Mouse (Mus musculus) T-cell, adult 2 months (primary cell): ENCODE measurements around the gene Dnaja3.
A peak's percentile ranks its signal among the peaks of the same experiment; 100 is the strongest.

Source experiments
- DNase-seq: peaks from one replicate; pipeline ENCODE4 v3.0.0; 2022; ENCODE audit warnings: low spot score

Dnaja3 gene

DNA sequence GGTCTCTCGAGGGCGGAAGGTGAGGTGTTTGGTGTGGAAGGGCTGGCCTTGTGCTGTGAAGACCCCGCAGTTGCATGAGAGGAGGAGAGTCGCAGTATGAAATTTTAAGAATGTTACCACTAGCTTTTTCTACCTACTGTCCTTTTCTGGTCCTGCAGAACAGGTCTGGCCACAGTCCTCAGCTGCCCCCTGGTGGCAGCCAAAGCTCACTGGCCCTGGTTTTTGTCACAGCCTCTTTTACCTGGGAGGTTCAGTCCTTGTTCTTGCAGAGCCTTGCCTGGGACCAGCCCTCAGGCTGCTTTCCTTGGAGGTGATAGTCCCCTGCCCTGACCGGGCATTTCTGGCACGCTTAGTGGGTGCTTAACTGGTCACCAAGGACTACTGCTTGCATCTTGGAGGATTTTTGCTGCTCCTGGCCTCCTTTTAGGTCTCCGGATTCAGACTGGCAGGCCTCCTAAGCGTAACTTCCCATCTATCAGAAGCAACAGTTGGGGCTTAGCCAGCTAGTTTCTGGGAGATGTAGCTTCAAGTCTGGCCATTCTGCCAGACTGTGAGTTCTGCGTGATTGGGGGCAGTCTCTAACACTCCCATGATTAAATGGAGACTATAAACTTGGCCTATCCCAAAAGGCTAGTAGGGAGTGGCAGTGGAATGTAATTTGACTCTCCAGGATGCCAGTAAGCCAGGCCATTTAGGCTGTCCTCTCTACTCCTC, 31.8 kb upstream of the Dnaja3 start:
- DNase-seq: peak; percentile 82

DNA sequence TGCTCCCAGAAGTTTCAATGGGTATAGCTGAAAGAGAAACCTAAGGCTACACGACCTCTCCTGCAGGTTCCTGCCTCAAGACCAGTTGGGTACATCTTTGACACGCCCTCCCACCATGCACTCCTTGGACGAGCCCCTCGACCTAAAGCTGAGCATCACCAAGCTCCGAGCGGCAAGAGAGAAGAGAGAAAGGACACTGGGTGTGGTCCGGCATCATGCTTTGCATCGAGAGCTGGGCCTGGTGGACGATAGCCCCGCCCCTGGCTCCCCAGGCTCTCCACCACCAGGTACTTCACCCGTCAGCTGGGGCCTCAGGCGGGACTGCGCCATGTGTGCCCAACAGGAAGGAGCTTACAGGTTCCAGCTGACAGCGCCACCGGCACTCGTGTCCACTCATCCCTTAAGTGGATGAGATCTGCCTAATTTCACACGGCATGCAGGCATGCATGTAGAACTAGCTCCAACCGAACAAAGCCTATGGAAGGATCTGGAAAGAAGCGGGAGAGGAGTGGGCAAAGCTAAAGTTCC, 31.2 kb upstream of the Dnaja3 start:
- no peak for DNase-seq

DNA sequence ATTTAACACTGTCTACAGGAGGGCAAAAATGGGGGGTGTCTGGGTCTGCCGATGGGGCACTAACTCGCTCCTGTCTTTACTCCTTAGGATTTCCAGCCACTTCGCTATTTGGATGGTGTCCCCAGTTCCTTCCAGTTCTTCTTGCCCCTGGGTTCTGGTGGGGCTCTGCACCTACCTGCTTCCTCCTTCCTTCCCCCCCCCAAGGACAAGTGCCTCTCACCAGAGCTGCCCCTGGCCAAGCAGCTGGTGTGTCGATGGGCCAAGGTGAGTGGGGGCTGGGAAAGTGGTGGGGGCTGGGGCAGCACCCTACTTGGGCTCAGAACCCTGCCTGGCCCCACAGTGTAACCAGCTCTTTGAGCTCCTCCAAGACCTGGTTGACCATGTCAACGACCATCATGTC, 28.6 kb upstream of the Dnaja3 start:
- DNase-seq: no peak

DNA sequence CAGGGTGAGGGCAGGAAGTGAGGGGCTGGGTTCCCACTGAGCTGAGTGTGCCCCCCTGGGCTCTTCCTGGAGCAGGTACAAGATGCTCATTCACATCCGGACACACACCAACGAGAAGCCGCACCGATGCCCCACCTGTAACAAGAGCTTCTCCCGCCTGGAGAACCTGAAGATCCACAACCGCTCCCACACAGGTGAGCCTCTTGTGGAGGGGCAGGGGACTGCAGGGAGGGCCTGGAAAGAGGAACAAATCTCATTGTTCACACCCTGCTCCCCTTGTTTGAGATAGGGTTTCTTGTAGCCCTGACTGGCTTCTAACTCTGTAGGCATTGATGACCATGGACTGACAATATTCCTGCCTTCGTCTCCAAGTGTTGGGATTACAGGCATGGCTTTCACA, 28.1 kb upstream of the Dnaja3 start:
- DNase-seq: no peak

DNA sequence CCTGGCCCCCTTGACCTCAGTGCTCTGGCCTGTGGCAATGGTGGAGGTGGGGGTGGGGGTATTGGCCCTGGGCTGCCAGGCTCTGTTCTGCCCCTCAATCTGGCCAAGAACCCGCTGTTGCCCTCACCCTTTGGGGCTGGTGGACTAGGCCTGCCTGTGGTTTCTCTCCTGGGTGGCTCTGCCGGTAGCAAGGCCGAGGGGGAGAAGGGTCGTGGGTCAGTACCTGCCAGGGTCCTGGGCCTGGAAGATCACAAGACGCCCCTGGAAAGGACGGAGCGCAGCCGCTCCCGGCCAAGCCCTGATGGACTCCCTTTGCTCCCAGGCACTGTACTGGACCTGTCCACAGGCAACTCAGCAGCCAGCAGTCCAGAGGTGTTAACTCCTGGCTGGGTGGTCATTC, 26.1 kb upstream of the Dnaja3 start:
- no peak for DNase-seq

DNA sequence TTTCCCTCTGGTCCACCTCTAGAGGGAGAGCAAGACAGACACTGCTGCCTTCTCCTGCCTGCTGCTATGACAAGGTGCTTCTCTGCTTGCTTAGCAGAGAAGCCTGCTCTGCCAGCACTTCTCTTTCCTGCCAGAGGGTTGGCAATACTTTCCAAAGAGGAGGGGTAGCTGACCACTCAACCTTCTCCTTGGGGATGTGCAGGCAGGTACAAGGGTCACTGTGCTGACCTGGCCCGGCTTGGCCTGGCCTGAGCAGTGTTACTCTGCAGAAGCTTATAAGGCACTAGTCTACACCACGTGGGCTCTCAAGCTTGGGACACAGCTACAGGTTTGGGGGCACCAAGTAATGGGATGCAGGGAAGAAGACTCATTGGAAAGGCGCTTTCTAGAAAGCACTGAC, 25.1 kb upstream of the Dnaja3 start:
- DNase-seq: no peak

DNA sequence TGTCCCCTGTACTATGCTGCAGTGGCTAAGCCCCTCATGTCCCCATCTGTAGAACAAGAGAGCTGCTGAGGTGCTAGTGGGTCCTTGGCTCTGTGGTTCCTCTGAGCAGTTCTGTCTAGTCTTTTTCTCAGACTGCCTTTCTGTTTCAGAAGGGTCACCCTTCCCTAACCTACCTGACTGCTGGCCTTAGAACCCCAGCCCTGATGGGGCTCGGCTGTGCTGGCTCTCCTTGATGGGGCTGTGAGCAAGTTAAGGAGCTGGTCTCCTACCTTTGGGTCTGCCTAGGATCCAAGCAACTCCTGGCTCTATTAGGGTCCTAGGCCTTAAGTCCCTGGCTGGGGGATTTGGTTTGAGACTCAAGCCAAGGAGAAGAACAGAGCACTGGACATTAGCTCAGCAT, 24.5 kb upstream of the Dnaja3 start:
- no peak for DNase-seq

DNA sequence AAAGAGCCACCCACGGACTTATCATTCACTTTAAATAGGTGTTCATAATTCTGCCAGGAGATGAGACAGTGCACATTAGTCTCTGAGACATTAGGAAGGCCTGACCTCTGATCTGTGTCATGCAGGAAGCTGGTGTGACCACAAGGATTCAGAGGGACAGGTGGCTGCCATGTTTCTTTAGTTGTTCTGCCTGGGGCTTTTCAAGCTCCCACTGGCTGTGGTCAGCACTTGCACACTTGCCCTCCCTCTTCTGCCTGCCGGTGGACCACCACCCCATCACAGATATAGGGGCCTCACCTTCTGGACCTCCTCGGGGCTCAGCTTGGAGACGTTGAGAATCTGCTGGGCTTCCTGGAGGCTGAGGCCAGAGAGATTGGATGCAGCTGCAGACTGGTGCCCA, 23.0 kb upstream of the Dnaja3 start:
- DNase-seq: no peak

DNA sequence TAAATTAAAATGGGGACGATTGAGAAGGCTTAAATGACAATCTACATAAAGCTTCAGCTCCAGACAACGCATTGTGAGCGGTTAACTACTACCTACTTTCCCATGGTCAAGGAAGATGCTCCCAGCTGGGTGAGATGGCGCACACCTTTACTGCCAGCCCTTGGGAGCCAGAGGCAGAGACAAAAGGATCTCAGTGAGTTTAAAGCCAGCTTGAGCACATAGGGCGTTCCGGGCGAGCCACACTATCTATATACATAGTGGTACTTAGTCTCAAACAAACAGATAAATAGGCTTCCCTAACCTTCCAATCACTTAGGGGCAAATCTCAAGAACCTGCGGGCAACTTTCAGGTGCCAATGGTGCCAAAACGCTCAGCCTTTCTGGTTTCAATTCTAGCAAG, 15.7 kb upstream of the Dnaja3 start:
- DNase-seq: no peak

DNA sequence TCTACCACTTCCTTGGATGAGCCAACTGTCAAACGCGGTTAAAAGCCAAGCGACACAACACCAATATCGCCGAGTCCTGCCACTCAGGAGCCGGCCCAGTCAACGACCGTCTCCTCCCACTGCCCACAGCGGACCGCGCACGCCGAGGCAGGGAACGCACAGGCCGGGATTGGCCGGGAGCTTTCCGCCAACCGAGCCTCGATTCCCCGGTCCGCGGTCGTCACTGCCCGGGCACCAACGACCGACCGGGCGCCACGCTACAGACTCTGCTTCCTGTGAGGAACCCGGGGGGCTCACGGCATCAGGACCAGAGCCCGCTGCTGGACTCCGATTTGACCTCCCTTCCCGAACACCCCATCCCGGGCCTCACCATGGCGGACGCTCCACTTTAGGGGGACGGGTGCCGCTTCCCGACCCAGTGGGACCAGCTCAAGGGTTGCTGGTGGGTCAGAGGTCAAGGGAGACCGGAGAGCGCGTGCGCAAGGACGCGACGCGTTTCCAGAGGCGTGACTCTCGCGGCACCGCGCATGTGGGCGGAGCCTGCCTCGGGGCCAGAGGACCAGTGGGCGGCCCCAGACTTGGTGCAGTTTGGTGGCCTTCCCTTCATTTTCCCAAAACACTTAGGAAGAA, 15.2 kb upstream of the Dnaja3 start, which contains the start of gene Pam16:
TSS of gene Pam16 (minus strand) at position 508 of the 630 bp plus-strand sequence.
- peak; percentile 85 for DNase-seq

DNA sequence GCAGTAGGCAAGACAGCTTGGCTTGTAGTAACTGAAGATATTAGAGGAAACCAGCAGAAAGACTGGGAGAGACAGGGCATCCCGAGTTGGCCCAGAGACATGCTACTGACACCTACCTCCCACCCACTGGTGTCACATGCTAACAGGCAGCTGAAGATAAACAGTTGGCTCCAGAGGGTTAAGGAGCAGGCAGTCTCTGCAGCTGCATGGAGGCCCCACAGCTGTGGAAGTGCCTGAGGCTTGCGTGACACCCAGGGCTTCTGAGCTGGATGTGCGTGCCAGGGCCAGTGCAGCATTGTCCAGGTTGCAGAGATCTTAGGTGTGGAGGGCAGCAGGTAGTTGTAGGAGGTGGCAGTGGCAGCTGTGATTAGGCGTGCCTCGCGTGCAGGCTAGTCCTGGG, 12.7 kb upstream of the Dnaja3 start:
- DNase-seq: no peak

DNA sequence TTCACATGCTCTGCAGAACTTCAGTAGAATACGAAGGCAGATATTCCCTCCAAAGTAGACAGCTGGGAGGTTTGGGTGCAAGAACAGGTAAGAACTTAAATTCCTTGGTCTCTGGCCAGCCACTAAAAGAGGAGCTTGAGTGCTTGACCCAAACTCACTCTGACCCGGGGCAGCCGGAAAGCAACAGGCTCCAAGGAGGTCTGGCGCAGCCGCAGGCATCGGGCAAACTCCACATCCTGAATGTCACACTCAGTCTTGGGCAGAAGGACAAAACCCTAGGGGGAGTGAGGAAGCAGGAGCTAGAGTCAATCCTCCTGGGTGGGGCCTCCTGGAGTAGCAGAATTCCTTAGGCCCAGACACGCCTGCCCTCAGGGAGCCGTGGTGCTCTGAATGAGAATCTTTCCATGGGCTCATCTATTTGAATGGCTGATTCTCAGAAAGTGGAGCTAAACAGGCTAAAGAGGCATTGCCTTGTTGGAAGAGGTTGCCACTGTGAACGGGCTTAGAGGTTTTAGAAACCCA, 10.8 kb upstream of the Dnaja3 start:
- DNase-seq: no peak

DNA sequence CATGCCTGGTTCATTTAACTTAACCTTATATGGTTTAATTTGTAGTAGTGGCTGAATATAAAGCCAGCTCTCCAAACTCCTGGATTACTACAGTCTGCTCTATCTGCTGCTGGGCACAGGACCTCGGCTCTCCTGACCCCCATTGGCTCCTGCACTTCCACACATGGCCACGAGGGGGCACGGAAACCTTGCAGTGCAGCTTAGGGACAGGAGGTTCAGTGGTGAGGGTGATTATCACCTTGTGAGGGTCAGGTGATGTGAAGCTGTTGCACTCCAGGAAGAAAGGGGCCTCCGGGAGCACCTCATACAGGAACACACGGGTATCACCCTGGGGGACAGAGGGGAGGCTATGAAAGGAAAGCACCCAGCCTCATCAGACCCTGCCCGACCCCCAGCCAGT, 9.8 kb upstream of the Dnaja3 start:
- peak; percentile 73 for DNase-seq

DNA sequence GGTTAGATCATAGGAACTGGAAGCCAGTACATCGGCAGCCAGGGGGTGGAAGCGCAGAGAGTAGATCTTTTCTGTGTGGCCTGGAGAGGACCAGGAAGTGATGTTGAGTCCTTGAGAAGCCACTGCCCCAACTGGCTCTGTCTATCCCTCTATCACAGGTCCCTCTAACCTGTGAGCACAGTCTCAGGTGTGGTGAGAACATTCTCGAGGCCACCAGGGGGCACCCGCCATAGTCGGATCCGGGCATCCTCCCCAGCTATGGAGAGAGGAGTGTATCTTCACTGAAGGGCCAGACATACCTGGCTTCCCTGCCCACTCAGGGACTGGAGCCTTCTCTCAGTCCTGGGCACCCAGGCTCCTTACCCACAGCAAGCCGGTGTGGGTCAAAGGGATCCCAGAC, 7.7 kb upstream of the Dnaja3 start:
- peak; percentile 14 for DNase-seq

DNA sequence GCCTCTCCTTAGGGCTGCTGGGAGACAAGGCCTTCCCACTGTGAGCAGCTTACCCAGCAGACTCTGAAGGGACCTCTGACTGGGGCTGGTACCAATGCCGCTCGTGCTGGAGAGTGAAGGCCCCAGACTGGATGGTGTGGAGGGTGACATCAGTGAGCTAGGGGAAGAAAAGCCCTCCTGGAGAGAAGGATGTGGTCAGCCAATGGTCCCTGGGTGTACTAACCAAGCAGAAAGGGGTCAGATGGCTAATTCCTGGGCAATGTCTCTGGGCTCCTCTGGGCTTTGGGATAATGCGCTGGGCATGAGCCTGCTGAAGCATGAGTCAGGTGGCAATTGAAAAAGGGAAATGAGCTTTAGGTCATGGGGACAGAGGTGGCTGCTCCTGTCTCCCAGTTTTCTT, 6.1 kb upstream of the Dnaja3 start:
- DNase-seq: no peak

DNA sequence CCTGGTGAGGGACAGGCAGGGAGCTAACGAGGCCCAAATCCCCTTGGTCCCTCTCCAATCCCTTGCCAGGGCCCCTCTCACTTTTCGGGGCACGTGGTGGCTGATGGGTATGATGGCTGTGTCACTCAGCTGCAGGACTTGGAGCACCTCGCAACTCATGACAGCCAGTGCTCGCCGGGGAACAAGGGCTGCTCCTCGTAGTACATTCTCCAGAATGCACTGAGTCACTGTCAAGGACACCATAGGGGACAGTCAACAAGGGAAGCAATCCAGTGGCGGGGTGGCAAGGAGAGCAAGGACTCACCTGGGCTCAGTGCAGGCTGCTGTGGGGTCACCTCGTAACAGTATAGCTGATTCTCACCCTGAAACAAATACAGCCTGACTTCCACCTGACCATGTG, 5.1 kb upstream of the Dnaja3 start:
- no peak for DNase-seq

DNA sequence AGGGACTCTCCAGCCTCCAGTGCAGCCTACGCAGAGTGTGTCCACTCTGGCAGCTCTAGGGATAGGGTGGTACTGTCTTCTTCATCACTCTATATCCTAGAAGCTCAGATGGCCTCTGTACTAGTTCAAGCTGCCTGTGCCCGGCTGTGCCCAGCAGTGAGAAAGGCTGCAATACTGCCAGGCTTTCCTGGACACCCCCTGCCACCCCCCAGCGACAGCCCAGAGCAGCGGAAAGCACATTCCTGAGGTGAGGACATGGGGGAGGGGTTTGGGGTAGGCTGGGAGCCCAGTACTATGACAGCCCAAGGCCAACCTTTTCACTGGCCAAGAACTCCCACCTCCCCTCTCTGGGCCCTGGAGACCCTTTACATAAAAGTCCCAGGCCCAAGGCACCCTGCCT, 4.0 kb upstream of the Dnaja3 start:
- no peak for DNase-seq

DNA sequence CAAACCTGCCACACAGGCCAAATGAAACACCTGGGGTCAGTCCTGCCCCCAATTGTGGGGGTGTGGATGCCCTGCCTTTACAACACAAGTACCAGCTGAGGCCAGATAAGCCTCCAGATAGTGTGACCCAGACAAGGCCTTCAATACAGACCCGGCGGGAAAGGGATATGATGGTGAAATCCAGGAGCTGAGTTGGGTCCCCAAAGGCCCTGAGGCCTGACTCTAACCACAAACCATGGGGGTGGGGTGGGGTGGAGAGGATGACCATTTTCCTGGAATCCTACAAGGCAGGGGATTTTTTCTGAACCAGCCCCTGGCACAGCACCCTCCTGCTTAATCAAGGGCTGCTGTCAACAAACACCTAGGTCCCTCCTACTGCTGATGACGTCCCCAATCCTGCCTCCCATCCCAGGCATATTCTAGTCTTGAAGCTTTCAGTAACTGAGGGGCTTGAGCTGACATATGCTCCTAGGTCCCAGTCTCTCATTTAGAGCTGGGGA, 848 bp upstream of the Dnaja3 start:
- DNase-seq: no peak

DNA sequence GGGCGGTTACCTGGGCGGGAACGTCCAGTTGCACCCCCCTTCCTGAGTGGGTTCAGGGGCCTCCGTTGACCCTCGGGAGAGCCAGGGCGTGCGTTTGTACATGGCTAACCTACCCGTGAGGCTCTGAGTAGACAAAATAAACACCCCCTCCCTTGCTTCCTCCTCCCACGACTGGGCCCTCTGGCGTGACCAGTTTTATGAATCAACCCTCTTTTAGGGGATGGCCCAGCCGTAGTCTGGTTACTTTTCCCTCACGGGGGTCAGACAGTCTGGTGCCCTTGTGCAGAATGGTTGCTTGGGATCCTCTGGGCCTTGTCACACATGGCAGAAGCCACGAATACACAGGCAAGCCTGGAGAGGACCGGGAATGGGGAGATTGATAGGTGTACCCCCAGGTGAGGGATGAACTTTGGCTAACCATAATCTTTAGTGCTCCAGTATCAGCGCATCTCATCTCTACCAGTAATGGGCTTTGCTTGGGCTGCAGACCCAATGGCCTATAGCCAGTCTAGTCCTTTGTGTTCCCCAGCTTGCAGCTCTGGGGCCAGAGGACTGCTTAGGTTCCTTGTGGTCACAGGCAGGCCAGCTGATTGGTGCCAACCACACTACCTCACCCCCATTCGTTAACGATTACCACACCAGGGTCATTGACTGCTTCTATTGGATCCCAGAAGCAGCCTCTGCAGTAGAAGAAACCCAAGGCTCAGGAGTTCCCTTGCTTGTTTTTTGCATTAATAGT, 647 bp downstream of the Dnaja3 start:
- DNase-seq: no peak

DNA sequence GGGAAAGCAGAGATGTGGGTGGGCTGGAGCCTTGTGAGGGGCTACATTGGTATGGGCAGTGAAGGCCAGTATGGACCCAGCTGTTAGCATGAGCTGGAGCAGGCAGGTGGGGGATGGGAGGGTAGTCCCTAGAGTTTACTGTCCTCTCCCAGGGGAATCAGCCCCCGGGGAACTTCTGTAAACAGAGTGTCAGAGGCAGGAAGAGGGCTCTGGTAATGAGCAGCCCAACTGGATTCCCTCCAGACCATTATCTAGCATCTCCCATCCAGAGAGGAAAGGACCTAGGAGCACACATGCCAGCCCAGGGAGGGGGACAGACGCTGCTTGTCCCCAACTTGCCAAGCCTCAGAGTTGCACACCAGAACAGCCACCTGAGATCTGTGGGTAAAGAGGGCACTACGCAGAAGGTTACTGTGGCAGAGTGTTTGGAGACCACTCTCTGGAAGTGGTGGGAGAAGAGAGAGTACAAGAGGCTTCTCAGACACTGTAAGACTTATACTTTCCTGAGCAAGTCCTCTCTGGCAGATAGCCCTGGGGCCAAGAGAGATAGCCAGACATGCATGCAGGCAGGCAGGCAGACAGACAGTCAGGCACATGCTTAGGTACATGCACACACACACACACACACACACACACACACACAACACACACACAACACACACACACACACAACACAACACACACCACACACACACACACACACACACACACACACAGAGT, 1.5 kb downstream of the Dnaja3 start:
- no peak for DNase-seq

DNA sequence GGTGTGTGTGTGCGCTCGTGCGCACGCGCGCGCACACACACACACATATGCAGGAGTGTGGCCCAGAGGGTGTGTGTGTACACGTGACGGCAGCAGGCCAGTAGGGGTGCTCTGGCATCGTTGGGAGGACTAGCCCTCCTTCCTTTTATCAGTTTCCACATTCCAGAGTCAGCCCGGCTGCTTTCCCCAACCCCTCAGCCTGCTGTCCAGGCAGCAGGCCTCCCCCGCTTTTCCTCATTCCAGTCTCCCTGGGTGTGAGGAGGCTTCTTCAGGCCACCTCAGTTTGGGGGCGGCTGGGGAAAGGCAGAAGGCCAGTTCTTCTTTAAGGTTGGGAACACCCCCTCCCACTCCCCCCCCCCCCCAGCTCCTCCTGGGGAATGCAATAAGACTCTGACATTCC, 2.4 kb downstream of the Dnaja3 start:
- DNase-seq: no peak

DNA sequence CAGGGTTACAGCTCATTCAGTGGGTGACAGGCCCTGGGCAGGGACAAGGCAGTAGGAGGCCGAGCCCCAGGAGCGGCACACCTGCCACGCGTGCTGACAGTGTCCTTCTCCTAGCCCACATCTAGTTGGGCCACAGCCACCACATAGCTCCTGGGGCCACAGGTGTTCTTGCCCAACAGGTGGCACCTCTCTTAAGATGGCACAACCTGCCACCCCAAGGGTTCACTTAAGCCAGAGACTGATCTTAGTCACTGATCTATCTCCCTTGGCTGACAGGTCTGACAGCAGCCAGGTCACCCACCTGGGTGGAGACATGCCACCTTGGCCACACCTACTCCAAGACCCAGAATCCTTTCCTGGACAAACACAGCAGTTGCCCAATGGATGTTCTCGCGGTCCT, 3.1 kb downstream of the Dnaja3 start:
- DNase-seq: no peak
